Mouse (Mus musculus): ENCODE measurements around the gene Tmsb4x. TPM values are rescaled to one million over a fixed set of nuclear protein-coding genes. Genes with fewer than 3 reads are reported as not detected.

Gene Tmsb4x
- polyA plus RNA-seq (2015; fragmentation: Nextera tagmentation; extraction: Ambion mirVana), result 4,131 and 4,892 TPM in 2 replicates

GRCm38 (mm10) chrX:167208978-167209754 is at the start of gene Tmsb4x:
Gene Tmsb4x, minus strand, starts transcription at chrX:167209315.

Other genes with a start within 250 kb of the Tmsb4x start
- gene Tlr8, start 55.0 kb upstream of the Tmsb4x start, polyA plus RNA-seq (2015; fragmentation: Nextera tagmentation; extraction: Ambion mirVana), result 0.10 TPM in 1 of 2 replicates, not detected in the other
- 0.61 and 2.2 TPM in 2 replicates for gene Tlr7, start 121.2 kb upstream of the Tmsb4x start, polyA plus RNA-seq (2015; fragmentation: Nextera tagmentation; extraction: Ambion mirVana)
- 11.1 and 12.5 TPM in 2 replicates for gene Prps2, start 173.4 kb upstream of the Tmsb4x start, polyA plus RNA-seq (2015; fragmentation: Nextera tagmentation; extraction: Ambion mirVana)

Measured in neural tube, postnatal 0 days (tissue).